Mouse (Mus musculus): ENCODE measurements at regions not wholly inside any gene's neighbourhood (a gene's known extent, or its start where the extent isn't known, plus 50 kb on each side); places are given as distances from the start of the nearest gene placed in this dataset.

- DNase-seq (ENCODE audit: low spot score in 2 of 2): no peak
These were observed 629.1 kb downstream of the Rnf144a start for GRCm38 (mm10) chr12:25785646-25786606.

GRCm38 (mm10) chr12:25784401-25784800, 630.7 kb downstream of the Rnf144a start:
- DNase-seq (ENCODE audit: low spot score in 2 of 2): no peak

- no peak for DNase-seq (ENCODE audit: low spot score in 2 of 2)
These were observed 631.9 kb downstream of the Rnf144a start for GRCm38 (mm10) chr12:25782972-25783717.

- no peak for DNase-seq (ENCODE audit: low spot score in 2 of 2)
These were observed 643.2 kb downstream of the Rnf144a start for GRCm38 (mm10) chr12:25771856-25772255.

- no peak for DNase-seq (ENCODE audit: low spot score in 2 of 2)
These were observed 646.4 kb downstream of the Rnf144a start for GRCm38 (mm10) chr12:25768644-25769043.

GRCm38 (mm10) chr12:25763061-25763460, 652.0 kb downstream of the Rnf144a start:
- DNase-seq (ENCODE audit: low spot score in 2 of 2): no peak

- no peak for DNase-seq (ENCODE audit: low spot score in 2 of 2)
These were observed 658.0 kb downstream of the Rnf144a start for GRCm38 (mm10) chr12:25757014-25757413.

- no peak for DNase-seq (ENCODE audit: low spot score in 2 of 2)
These were observed 636.9 kb upstream of the Id2 start for GRCm38 (mm10) chr12:25733801-25734200.

- DNase-seq (ENCODE audit: low spot score in 2 of 2): no peak
These were observed 628.8 kb upstream of the Id2 start for GRCm38 (mm10) chr12:25725774-25726173.

- no peak for DNase-seq (ENCODE audit: low spot score in 2 of 2)
These were observed 614.2 kb upstream of the Id2 start for GRCm38 (mm10) chr12:25711186-25711585.

GRCm38 (mm10) chr12:25703023-25703400, 606.1 kb upstream of the Id2 start:
- DNase-seq (ENCODE audit: low spot score in 2 of 2): no peak

GRCm38 (mm10) chr12:25702176-25703022, 605.5 kb upstream of the Id2 start:
- DNase-seq (ENCODE audit: low spot score in 2 of 2): no peak

GRCm38 (mm10) chr12:25687063-25687462, 590.1 kb upstream of the Id2 start:
- no peak for DNase-seq (ENCODE audit: low spot score in 2 of 2)

GRCm38 (mm10) chr12:25676631-25677030, 579.7 kb upstream of the Id2 start:
- DNase-seq (ENCODE audit: low spot score in 2 of 2): no peak

GRCm38 (mm10) chr12:25668336-25668735, 571.4 kb upstream of the Id2 start:
- no peak for DNase-seq (ENCODE audit: low spot score in 2 of 2)

- no peak for DNase-seq (ENCODE audit: low spot score in 2 of 2)
These were observed 557.5 kb upstream of the Id2 start for GRCm38 (mm10) chr12:25654456-25654855.

- DNase-seq (ENCODE audit: low spot score in 2 of 2): no peak
These were observed 553.3 kb upstream of the Id2 start for GRCm38 (mm10) chr12:25650237-25650636.

- no peak for DNase-seq (ENCODE audit: low spot score in 2 of 2)
These were observed 531.1 kb upstream of the Id2 start for GRCm38 (mm10) chr12:25628081-25628480.

GRCm38 (mm10) chr12:25625858-25626257, 528.9 kb upstream of the Id2 start:
- DNase-seq (ENCODE audit: low spot score in 2 of 2): no peak

- DNase-seq (ENCODE audit: low spot score in 2 of 2): no peak
These were observed 526.5 kb upstream of the Id2 start for GRCm38 (mm10) chr12:25623449-25623848.

- DNase-seq (ENCODE audit: low spot score in 2 of 2): no peak
These were observed 524.2 kb upstream of the Id2 start for GRCm38 (mm10) chr12:25621142-25621541.

GRCm38 (mm10) chr12:25617521-25617920, 520.6 kb upstream of the Id2 start:
- DNase-seq (ENCODE audit: low spot score in 2 of 2): no peak
